Mouse (Mus musculus) limb, embryonic 11.5 days (tissue): Measurements from ENCODE around the gene Gm28047. TPM values are rescaled to one million over a fixed set of nuclear protein-coding genes. Genes with fewer than 3 reads are reported as not detected.

Experiments used
- ATAC-seq: fragments of 200-750 bp; cut with Nextera tagmentation; 2 replicates; pipeline ENCODE4 v1.8.0; 2017; ENCODE audit warnings: low read depth; ENCODE audit not compliant: insufficient number of reproducible peaks, low FRiP score, low TSS enrichment
- DNase-seq: peaks from one replicate; pipeline ENCODE4 v3.0.0-alpha.2; 2015; ENCODE audit warnings: low spot score
- H3K27ac ChIP-seq: fragments of 300-500 bp; sonication (generic); replicated peaks from 2 replicates; pipeline ENCODE4 v1.5.1; 2014; ENCODE audit warnings: low read depth, mild to moderate bottlenecking, low read length
- H3K27me3 ChIP-seq: fragments of 300-500 bp; sonication (generic); 2 replicates; pipeline ENCODE4 v1.6.1; 2014; ENCODE audit warnings: mild to moderate bottlenecking, low read length, mixed read lengths; ENCODE audit not compliant: control insufficient read depth, insufficient read depth
- H3K36me3 ChIP-seq: fragments of 300-500 bp; sonication (generic); 2 replicates; pipeline ENCODE4 v1.6.1; 2014; ENCODE audit warnings: mild to moderate bottlenecking, low read length, moderate library complexity, mixed read lengths; ENCODE audit not compliant: control insufficient read depth, insufficient read depth
- H3K4me1 ChIP-seq: fragments of 300-500 bp; sonication (generic); 2 replicates; pipeline ENCODE4 v1.6.1; 2014; ENCODE audit warnings: low read length, mixed read lengths; ENCODE audit not compliant: control insufficient read depth, insufficient read depth
- H3K4me2 ChIP-seq: fragments of 300-500 bp; sonication (generic); 2 replicates; pipeline ENCODE4 v1.6.1; 2014; ENCODE audit warnings: low read depth, mild to moderate bottlenecking, moderate library complexity; ENCODE audit not compliant: severe bottlenecking
- H3K4me3 ChIP-seq: fragments of 300-500 bp; sonication (generic); 2 replicates; pipeline ENCODE4 v1.5.1; 2014; ENCODE audit warnings: low read depth, low read length
- H3K9ac ChIP-seq: fragments of 300-500 bp; sonication (generic); 2 replicates; pipeline ENCODE4 v1.6.1; 2014; ENCODE audit warnings: mild to moderate bottlenecking, low read length
- H3K9me3 ChIP-seq: fragments of 300-500 bp; sonication (generic); 2 replicates; pipeline ENCODE4 v1.6.1; 2016; ENCODE audit warnings: low read length; ENCODE audit not compliant: control insufficient read depth
- WGBS: fragments of 180-500 bp; shearing (Covaris S2); extraction: QIAGEN DNeasy Blood & Tissue Kit; methylation state at CpG from one replicate; pipeline ENCODE4 v1.1.7; 2014; 5-methylcytosine and 5-hydroxymethylcytosine counted together
- polyA plus RNA-seq: library from polyadenylated mRNA; unstranded; fragments of >200 nt; fragmentation: Nextera tagmentation; extraction: Ambion mirVana; gene quantifications from 2 replicates; pipeline ENCODE4 v1.2.1, GENCODE M21; 2014

The Gm28047 gene
- polyA plus RNA-seq: not detected in 2 replicates

- peak within 1 kb of the TSS; percentile 80 for H3K9ac ChIP-seq
- no peaks in the 10 kb centered on the region for H3K9me3 ChIP-seq
- H3K4me2 ChIP-seq: peak within 1 kb of the TSS; percentile 83
- no peaks in the 10 kb centered on the region for H3K27me3 ChIP-seq
- peak within 1 kb of the TSS; percentile 96 for H3K27ac ChIP-seq
- DNase-seq: peak; percentile 100
- H3K4me1 ChIP-seq: peaks cover 10% of the 10 kb centered on the region; the same call in 1 of the 2 replicates
- H3K4me3 ChIP-seq: peak within 1 kb of the TSS; percentile 61
- ATAC-seq: peak; percentile 100
- H3K36me3 ChIP-seq: no peaks in the 10 kb centered on the region
- under 1% methylated on average over 49 of the region's 51 CpGs for WGBS
Observed at GRCm38 (mm10) chr15:102624970-102625686, at the start of gene Gm28047, which contains the start of gene Atf7. Gene Gm28047 (minus strand): TSS chr15:102625067. Gene Atf7 (minus strand): TSS chr15:102625464.

DNA sequence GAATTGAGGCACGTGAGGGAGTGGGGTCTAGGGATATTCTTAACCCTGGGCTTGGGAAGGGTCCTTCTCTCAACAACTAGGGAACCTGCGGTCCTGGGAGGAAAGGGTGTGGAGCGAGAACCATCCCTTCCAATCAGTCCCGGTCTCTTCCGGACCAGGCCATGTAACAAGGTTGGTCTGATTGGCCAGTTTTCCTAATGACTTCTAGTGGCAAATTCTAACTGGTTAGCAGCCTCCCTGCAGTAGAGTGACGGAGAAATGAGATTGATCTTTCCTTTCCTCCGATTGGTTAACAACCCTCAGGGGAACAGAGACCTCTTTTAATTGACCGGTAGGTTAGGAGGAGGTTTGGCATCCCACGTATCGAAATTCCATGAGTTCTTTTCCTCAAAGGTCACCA is 48.7 kb upstream of the Gm28047 start:
- peak overlapping the region; percentile 65; the same call in 1 of the 2 replicates for H3K27ac ChIP-seq
- H3K4me1 ChIP-seq: no peaks in the 10 kb centered on the region
- H3K36me3 ChIP-seq: no peaks in the 10 kb centered on the region; the same call in 1 of the 2 replicates
- no peak overlapping the region for H3K9ac ChIP-seq
- H3K27me3 ChIP-seq: no peaks in the 10 kb centered on the region
- no peak for ATAC-seq
- peak; percentile 70 for DNase-seq
- peak overlapping the region; percentile 60 for H3K4me2 ChIP-seq
- no peaks in the 10 kb centered on the region for H3K9me3 ChIP-seq
- under 1% methylated on average over 10 of the region's 10 CpGs for WGBS
- H3K4me3 ChIP-seq: 0 out of 2 replicates have a peak overlapping the region, but pooled peaks have one; percentile 7

DNA sequence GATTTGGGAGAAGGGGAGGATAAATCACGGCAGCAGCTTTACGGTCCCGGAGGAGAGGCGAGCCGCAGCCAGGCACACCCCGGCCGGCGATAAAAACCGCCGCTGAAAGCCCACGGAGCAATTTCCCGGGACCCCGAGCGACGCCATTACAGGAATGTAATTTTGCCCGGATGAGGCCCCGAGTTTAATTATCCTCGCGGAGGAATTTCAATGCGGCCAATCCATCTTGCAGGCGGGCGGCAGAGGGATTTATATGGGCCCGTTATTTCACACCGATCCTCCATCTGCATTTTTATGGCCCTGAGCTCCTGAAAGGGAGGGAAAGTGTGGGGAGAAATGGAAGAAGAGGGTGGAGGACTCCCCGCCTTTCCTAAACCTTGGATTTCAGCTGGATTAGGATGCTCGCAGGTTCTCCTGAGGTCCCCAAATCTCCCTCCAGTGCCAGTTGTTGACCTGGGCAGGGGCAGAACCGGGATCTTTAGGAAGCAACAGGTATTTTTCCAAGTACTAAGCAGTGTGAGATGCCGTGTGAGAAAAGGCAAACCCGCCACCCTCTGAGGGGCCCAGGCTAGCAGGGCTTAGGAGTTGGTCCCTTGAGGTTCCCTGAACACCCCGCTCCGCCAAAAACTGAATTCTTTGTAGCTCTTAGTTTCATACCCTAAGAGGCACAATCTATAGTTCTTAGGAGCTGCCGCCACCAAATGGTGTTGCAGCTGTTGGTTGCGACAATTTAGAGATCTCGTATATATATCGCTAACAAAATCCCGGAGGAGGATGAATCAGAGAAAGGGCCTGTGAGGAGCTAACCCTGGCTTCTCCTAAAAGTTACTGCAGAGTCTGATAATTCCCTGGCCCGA is 47.6 kb upstream of the Gm28047 start, which contains the start of gene Atp5g2:
TSS of gene Atp5g2 (minus strand) at position 138 of the 857 bp plus-strand sequence.
- WGBS: 2% methylated on average over 37 of the region's 37 CpGs
- DNase-seq: peak; percentile 78
- no peaks in the 10 kb centered on the region for H3K27me3 ChIP-seq
- H3K9me3 ChIP-seq: no peaks in the 10 kb centered on the region
- H3K4me3 ChIP-seq: peak within 1 kb of the TSS; percentile 37
- H3K36me3 ChIP-seq: no peaks in the 10 kb centered on the region; the same call in 1 of the 2 replicates
- no peaks in the 10 kb centered on the region for H3K4me1 ChIP-seq
- peak within 1 kb of the TSS; percentile 84 for H3K9ac ChIP-seq
- peak within 1 kb of the TSS; percentile 99 for H3K27ac ChIP-seq
- no peak; the same call in 1 of the 2 replicates for ATAC-seq
- peak within 1 kb of the TSS; percentile 60 for H3K4me2 ChIP-seq

GRCm38 (mm10) chr15:102671721-102672214 is 46.9 kb upstream of the Gm28047 start:
- under 1% methylated on average over 32 of the region's 34 CpGs for WGBS
- H3K27me3 ChIP-seq: no peaks in the 10 kb centered on the region
- ATAC-seq (peak; percentile 84), DNase-seq (peak; percentile 93)
- H3K9me3 ChIP-seq: no peaks in the 10 kb centered on the region
- no peaks in the 10 kb centered on the region; the same call in 1 of the 2 replicates for H3K36me3 ChIP-seq
- peak overlapping the region; percentile 84 for H3K9ac ChIP-seq
- H3K27ac ChIP-seq: peak overlapping the region; percentile 99
- peak overlapping the region; percentile 60 for H3K4me2 ChIP-seq
- H3K4me3 ChIP-seq: peak overlapping the region; percentile 37
- H3K4me1 ChIP-seq: no peaks in the 10 kb centered on the region

GRCm38 (mm10) chr15:102670767-102671575 is 46.1 kb upstream of the Gm28047 start:
- no peaks in the 10 kb centered on the region for H3K27me3 ChIP-seq
- no peaks in the 10 kb centered on the region for H3K4me1 ChIP-seq
- H3K36me3 ChIP-seq: no peaks in the 10 kb centered on the region; the same call in 1 of the 2 replicates
- no peaks in the 10 kb centered on the region for H3K9me3 ChIP-seq
- peak; percentile 100 for DNase-seq
- H3K4me2 ChIP-seq: peak overlapping the region; percentile 73
- peak overlapping the region; percentile 73 for H3K4me3 ChIP-seq
- H3K9ac ChIP-seq: peak overlapping the region; percentile 96
- under 1% methylated on average over 53 of the region's 53 CpGs for WGBS
- ATAC-seq: peak; percentile 89
- H3K27ac ChIP-seq: peak overlapping the region; percentile 99

DNA sequence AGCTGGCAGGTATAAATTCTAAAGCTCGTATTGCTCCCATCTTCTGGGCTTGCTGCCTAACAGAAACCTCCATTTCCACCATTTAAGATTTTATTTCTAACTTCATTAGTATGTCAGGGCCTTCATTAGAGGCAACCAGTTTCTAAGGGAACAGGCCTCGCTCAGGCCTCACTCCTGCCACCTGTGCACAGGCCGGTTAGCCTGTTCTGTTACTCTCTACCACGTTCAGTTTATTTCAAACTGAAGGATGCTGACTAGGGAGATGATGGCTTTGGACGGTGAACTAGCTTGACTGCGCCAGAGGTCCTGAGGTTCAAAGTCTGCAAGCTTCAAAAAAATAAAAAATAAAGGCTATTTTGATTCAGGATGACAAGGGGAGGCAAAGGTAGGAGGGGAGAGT is 45.4 kb upstream of the Gm28047 start:
- Histone ChIP-seq H3K9ac (peak overlapping the region; percentile 96), H3K27me3 (no peaks in the 10 kb centered on the region), H3K27ac (peak overlapping the region; percentile 90), H3K9me3 (no peaks in the 10 kb centered on the region), H3K36me3 (peaks cover 4% of the 10 kb centered on the region), H3K4me3 (peak overlapping the region; percentile 73), H3K4me1 (no peaks in the 10 kb centered on the region), H3K4me2 (peak overlapping the region; percentile 73)
- WGBS: 14% methylated on average over 6 of the region's 6 CpGs
- ATAC-seq (no peak), DNase-seq (peak; percentile 49)

DNA sequence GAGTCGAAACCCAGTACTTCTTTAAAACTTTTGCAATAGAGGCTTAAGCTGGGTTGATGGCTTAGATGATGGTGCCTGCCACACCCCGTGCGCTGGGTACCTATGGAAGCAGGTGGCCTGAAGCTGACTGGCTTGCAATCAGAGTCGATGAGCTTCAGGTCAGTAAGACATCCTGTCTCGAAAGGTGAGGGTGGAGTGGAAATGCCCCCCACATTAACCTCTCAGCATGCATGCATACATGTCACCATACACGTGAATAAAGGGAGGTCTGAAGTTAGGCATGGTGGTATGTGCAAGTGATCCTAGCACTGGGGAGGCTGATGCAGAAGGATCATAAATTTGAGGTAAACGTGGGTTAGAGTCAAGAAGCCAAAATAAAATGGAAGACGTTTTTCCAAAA is 44.7 kb upstream of the Gm28047 start:
- ATAC-seq (no peak), DNase-seq (no peak)
- peaks cover 6% of the 10 kb centered on the region for H3K36me3 ChIP-seq
- H3K27ac ChIP-seq: no peak overlapping the region
- H3K4me3 ChIP-seq: no peak overlapping the region
- H3K4me1 ChIP-seq: no peaks in the 10 kb centered on the region
- H3K9ac ChIP-seq: peak overlapping the region; percentile 12
- H3K4me2 ChIP-seq: peak overlapping the region; percentile 73; the same call in 1 of the 2 replicates
- no peaks in the 10 kb centered on the region for H3K9me3 ChIP-seq
- no peaks in the 10 kb centered on the region for H3K27me3 ChIP-seq
- WGBS: 84% methylated on average over 8 of the region's 8 CpGs
